Mouse (Mus musculus) cerebellum, postnatal 36 days (tissue): Measurements from ENCODE around the gene Pf4.
A peak's percentile ranks its signal among the peaks of the same experiment; 100 is the strongest.

Experiments
- DNase-seq, 2 experiments: peaks; one replicate each; pipeline ENCODE4 v3.0.0; 2021 to 2022; ENCODE audit warnings: mixed read lengths in 2 of 2

Pf4 gene

GRCm38 (mm10) chr5:90771880-90772653 is at the start of gene Pf4:
TSS of gene Pf4 (plus strand) at chr5:90772435.
- DNase-seq: no peak

- no peak for DNase-seq
Measured at GRCm38 (mm10) chr5:90722656-90723055, 49.6 kb upstream of the Pf4 start.

GRCm38 (mm10) chr5:90728254-90728653 is 44.0 kb upstream of the Pf4 start:
- no peak for DNase-seq

DNA sequence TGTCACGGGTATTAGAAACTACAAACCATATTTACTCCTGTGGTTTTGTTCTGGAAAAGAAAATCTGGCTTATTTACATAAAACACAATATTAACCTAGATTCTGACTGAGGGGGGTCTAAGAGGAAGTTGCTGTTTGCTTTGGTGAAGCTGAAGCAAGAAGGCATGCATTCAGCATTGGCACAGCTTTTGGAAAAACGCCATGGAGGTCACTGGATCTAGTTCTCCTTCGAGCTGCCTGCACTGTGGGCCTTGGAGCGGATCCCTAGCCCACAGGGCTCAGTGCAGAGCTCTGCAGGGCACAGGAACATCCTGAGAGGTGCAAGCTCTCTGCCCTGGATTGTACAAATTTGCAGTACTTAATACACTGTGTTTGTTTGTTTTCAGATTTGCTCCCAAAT is 40.8 kb upstream of the Pf4 start:
- peak; percentile 67 to 68 for DNase-seq

DNA sequence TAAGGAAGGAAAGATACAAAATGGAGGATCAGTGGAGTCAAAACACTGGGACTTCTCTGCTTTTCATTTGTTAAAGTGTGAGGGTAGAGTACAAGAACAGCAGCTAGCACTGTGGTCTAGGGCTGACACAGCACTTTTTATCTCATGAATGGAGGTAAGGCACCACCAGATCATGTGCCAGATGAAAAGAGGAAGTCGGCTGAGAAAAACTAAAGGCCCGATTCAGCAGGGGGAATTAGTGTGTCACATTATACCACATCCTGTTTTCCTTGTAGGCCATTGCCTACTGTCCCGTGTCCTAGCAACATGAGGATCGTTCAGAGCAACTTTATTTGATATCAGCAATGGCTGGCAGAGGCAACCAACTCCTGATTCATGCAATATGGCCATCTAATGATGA is 30.2 kb upstream of the Pf4 start:
- no peak for DNase-seq

DNA sequence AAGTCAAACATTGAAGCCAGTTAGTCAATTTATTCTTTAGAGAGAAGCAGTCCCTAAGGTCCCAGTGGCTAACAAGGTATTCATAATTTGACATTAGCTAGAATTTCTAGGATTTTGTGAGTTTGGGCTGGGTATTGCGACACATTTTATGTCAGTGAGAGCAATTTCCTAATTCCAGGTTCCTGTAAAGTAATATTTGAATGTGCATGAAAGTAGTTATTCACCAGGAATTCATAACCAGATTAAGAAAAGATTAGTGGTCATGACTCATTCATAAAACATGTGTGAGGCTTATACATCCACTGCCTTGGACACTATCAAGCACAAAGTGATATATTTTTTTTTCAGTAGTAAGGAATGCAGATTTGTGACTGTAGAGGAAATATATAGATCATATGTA is 18.3 kb upstream of the Pf4 start:
- no peak for DNase-seq

- DNase-seq: no peak
Measured at GRCm38 (mm10) chr5:90758020-90758605, 14.1 kb upstream of the Pf4 start.

DNA sequence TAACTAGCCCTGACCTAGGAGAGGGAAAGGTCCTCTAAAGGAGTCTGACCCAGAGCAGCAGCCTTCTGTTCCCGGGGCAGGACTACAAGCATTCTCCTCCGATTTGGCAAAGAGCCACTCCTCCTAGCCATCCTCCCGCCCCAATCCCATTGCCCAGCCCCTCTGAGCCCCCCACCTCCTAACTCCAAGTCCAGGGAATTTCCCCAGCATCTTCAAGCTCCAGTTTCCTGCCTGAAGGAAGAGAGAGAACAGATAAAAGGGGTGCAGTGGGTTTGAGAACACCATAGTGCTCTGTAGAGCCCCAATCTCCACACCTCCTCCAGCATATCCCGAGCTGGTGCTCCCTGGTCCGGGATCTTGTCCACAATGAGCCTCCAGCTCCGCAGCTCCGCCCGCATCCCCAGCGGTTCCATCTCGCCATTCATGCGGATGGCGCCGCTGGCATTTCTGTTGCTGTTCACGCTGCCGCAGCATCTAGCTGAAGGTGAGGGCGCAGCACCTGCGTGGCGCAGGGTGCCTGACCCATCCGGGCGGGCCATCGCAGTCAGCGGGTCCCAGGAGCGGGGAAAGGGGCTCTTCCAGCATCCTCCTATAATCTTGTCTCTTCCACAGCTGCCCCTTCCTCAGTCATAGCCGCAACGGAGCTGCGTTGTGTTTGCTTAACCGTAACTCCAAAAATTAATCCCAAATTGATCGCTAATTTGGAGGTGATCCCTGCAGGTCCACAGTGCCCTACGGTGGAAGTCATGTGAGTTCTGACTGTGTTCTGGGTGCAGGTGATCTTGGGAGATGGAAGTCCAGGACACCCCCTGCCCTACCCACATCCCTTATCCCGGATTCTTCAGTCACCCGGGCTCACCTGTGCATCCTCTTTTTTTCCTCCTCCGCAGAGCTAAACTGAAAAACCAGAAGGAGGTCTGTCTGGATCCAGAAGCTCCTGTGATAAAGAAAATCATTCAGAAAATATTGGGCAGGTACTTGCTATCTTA is 12.9 kb upstream of the Pf4 start, which contains the start of gene Cxcl5:
Gene Cxcl5 (plus strand): TSS at position 284 of the 989 bp plus-strand sequence.
- peak; percentile 7 to 10 for DNase-seq

DNA sequence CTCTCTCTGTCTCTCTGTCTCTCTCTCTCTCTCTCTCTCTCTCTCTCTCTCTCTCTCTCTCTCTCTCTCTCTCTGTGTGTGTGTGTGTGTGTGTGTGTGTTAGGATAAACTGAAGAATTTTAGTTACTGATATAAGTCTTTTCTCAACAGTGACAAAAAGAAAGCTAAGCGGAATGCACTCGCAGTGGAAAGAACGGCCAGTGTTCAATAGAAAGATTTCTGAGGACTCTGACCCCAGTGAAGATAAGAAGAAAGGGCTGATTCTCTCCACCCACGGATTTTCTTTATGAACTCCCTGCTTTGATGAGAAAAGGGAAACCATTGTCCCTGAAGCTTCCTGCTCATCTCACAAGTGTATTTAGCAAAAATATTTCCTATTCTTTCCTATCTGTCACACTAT is 11.9 kb upstream of the Pf4 start:
- no peak for DNase-seq

- no peak for DNase-seq
Measured at GRCm38 (mm10) chr5:90760844-90761243, 11.4 kb upstream of the Pf4 start.

DNA sequence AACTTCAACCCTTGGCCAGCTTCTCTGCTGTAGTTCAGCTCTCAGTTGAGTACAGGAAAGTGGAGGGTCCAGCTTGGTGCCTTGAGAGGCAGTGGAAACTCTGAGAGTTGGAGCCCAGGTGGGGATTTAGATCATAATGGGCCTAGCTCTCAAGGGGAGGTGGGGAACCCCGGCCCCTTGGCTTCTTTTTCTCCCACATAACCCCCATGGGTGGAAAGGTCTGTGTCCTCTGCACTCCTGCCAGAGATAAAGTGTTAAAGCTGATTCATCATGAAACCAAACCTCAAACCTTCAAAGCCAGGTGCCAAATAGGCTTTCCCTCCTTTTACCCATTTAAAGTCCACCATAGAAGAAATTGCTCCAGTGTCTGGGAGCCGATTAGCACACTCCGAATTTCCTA is 10.4 kb upstream of the Pf4 start:
- DNase-seq: no peak

- DNase-seq: no peak
Measured at GRCm38 (mm10) chr5:90763912-90764665, 8.1 kb upstream of the Pf4 start.

- no peak for DNase-seq
Measured at GRCm38 (mm10) chr5:90765821-90766606, 6.2 kb upstream of the Pf4 start.

- DNase-seq: no peak
Measured at GRCm38 (mm10) chr5:90768218-90768617, 4.0 kb upstream of the Pf4 start, which contains the start of gene Ppbp. TSS of gene Ppbp (plus strand) at chr5:90768518.

DNA sequence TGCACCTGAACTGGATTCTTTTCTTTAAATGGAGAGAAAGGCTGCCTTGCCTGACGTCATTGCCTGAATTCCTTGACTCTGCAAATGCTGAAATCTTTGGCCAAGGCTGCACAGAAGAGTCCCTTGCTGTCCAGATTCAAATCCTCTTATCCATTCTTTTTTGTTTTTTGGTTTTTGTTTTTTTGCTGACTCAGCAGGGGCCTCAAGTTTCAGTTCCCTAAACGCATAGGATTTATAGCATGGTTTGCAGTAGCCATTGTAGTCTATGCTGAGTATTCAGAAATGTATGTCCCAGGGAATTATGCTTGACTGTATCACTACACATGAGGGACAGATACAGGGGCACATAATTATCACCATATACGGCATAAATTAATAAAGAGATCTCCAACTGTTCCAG is 866 bp upstream of the Pf4 start:
- DNase-seq: no peak

GRCm38 (mm10) chr5:90775562-90775961 is 3.3 kb downstream of the Pf4 start:
- DNase-seq: no peak

DNA sequence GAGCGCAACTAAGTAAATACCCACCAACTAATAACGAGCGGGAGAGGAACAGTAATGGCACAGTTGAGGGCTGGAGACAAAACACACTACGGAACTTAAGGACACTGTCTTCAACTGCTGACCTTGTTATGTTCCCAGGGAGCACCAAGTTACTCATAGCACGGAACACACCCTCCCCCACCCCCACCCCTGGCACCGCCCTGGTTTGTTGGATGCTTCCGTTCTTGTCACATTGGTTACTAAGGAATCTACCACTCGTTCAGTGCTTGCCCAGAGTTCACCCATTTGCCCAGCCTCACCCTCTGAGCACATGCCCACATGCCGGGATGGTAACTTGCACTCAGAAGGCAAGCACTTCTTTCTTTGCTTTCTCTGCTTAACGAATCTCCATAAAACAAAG is 5.4 kb downstream of the Pf4 start:
- no peak for DNase-seq

DNA sequence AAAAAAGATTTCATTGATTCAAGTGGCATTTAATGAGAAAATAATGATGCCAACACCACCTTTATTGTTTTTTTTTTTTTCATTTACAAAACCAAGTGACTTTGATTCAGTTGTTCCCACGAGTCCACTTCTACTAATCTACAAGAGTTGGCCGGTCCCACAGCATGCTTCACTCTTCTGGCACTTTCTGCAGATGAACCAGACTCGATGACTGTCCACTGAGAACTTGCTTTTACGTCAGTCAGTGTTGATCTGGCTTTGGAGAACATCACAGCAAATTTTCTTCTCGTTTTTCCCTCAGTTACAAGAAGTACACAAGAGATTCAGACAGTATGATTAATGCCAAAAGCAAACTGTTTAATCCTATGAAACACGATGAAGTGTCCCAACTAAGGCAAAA is 6.6 kb downstream of the Pf4 start:
- no peak for DNase-seq

DNA sequence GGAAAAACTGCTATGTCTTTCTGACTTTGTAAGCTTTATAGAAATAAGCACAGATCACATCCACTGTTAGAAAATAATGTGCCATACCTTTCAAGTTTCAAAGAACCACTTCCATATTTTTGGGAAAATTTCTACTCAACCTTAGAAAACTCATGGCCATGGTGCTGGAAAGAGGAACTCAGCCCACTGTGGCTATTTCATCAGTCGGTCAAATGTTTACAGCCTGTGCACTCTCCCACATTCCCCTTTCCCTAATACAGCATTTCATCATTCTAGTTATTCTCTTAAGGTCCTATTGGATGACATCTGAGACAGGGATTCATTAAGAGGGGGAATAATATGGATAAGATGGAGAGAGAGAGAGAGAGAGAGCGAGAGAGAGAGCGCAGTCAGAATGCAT is 11.5 kb downstream of the Pf4 start:
- no peak for DNase-seq

- DNase-seq: peak in 1 of 2 experiments; percentile 6
Measured at GRCm38 (mm10) chr5:90785659-90786588, 13.7 kb downstream of the Pf4 start, which contains the start of gene Cxcl3. TSS of gene Cxcl3 (plus strand) at chr5:90786103.
